ENCODE assay signal across 28 mouse cellular contexts in the genomic region with DNA sequence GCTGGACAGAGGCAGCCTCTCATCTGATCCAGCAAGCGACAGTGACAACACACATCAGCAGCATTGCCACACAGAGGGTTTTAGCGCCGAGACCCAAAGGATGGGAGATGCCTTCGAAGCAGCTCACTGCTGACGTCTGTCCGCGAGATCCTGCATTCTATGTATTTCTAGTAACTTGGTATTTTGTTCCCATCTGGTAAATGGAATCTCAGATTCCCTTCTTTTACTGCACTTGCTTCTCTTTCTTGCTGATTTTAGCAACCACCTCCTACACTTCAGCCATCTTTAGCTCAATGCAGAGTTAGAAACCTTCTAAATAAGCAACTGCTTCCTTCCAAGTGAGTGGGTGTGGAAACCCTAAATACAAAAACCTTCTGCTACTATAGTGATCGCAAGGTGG.
DNase-seq lines count a peak whose midpoint lies in the region; ATAC-seq and TF ChIP-seq lines count a peak whose summit lies in the region.
"Had no signal": no experiment of that assay in that cellular context is flagged by ENCODE, and none has a peak within 500 bp of the region (broad histone marks: within the 10 kb centered on the region; RNA-seq: fewer than 3 reads in every experiment).

No protein-coding gene starts in this region.

- no peak for ATAC-seq in kidney, embryonic 15.5 days (replicated peaks; ENCODE audit: low FRiP score)
- ATAC-seq: forebrain, postnatal 0 days; liver, embryonic 12.5 days; midbrain, embryonic 13.5 days; Patski had no signal

- no peaks in the 10 kb centered on the region for H3K4me1 ChIP-seq in kidney, embryonic 15.5 days
- H3K4me1 ChIP-seq in midbrain, embryonic 10.5 days, result no peaks in the 10 kb centered on the region
- H3K4me1 ChIP-seq: heart, embryonic 13.5 days; hindbrain, embryonic 12.5 days; limb, embryonic 13.5 days; liver, embryonic 12.5 days; midbrain, embryonic 13.5 days; neural tube, embryonic 12.5 days had no signal

- WGBS in kidney, embryonic 15.5 days, result 73% methylated on average over 8 of the region's 8 CpGs
- WGBS in midbrain, embryonic 10.5 days, result 89% methylated on average over 8 of the region's 8 CpGs

- no peaks in the 10 kb centered on the region for H3K27me3 ChIP-seq in myocyte (ENCODE audit: control insufficient read depth, insufficient read depth, insufficient read length)
- no peaks in the 10 kb centered on the region for H3K27me3 ChIP-seq in kidney, embryonic 15.5 days
- H3K27me3 ChIP-seq in midbrain, embryonic 10.5 days (ENCODE audit: low read depth, poor library complexity, severe bottlenecking), result no peaks in the 10 kb centered on the region
- H3K27me3 ChIP-seq: CH12.LX; heart, embryonic 13.5 days; hindbrain, embryonic 12.5 days; limb, embryonic 13.5 days; liver, embryonic 12.5 days; midbrain, embryonic 13.5 days; neural tube, embryonic 12.5 days had no signal

- no peak overlapping the region for H3K4me2 ChIP-seq in myocyte (ENCODE audit: low read depth)
- no peak overlapping the region for H3K4me2 ChIP-seq in kidney, embryonic 15.5 days
- H3K4me2 ChIP-seq: heart, embryonic 13.5 days; hindbrain, embryonic 12.5 days; limb, embryonic 13.5 days; liver, embryonic 12.5 days; midbrain, embryonic 13.5 days; neural tube, embryonic 12.5 days had no signal

- no peak overlapping the region for H3ac ChIP-seq in myocyte (ENCODE audit: control insufficient read depth, insufficient read length)

- H3K9ac ChIP-seq in kidney, embryonic 15.5 days, result no peak overlapping the region
- H3K9ac ChIP-seq: forebrain, postnatal 0 days; heart, embryonic 13.5 days; hindbrain, embryonic 12.5 days; limb, embryonic 13.5 days; liver, embryonic 12.5 days; midbrain, embryonic 13.5 days; neural tube, embryonic 12.5 days had no signal

- H3K79me2 ChIP-seq in myocyte (ENCODE audit: control insufficient read depth, insufficient read depth), result no peaks in the 10 kb centered on the region

- H3K9me3 ChIP-seq in kidney, embryonic 15.5 days (replicated peaks), result no peaks in the 10 kb centered on the region
- no peaks in the 10 kb centered on the region for H3K9me3 ChIP-seq in midbrain, embryonic 10.5 days (replicated peaks)
- H3K9me3 ChIP-seq: heart, embryonic 13.5 days; hindbrain, embryonic 12.5 days; limb, embryonic 13.5 days; liver, embryonic 12.5 days; midbrain, embryonic 13.5 days; neural tube, embryonic 12.5 days had no signal

- no peak overlapping the region for H3K27ac ChIP-seq in kidney, embryonic 15.5 days
- no peak overlapping the region for H3K27ac ChIP-seq in midbrain, embryonic 10.5 days (replicated peaks)
- H3K27ac ChIP-seq: heart, embryonic 13.5 days; hindbrain, embryonic 12.5 days; kidney, postnatal 0 days; limb, embryonic 13.5 days; liver, embryonic 12.5 days; midbrain, embryonic 13.5 days; neural tube, embryonic 12.5 days had no signal

- no peak overlapping the region for H3K4me3 ChIP-seq in myocyte
- H3K4me3 ChIP-seq in kidney, embryonic 15.5 days (replicated peaks), result no peak overlapping the region
- no peak overlapping the region for H3K4me3 ChIP-seq in midbrain, embryonic 10.5 days
- H3K4me3 ChIP-seq: heart, embryonic 13.5 days; hindbrain, embryonic 12.5 days; limb, embryonic 13.5 days; liver, embryonic 12.5 days; midbrain, embryonic 13.5 days; neural tube, embryonic 12.5 days had no signal

- DNase-seq in right cerebral cortex, adult 18-20 months, result peak; percentile 69
- no peak for DNase-seq in right cerebral cortex, postnatal 14 days
- DNase-seq in left cerebral cortex, adult 18-20 months (ENCODE audit: low spot score in 2 of 2), result peak; percentile 43 to 49
- no peak for DNase-seq in heart, adult 11 months
- DNase-seq in midbrain, embryonic 10.5 days (ENCODE audit: low spot score), result no peak
- DNase-seq: adrenal gland, adult 2 months; B cell, adult 2 months; cerebellum, adult 11-12 months; cerebellum, postnatal 10 days; forebrain, postnatal 0 days; kidney, adult 11 months; layer of hippocampus, postnatal 36 days; lung, adult 2 months; lung, postnatal 14 days; retina, postnatal 1 day; thymus, postnatal 14 days had no signal

- H3K36me3 ChIP-seq in myocyte (ENCODE audit: control insufficient read depth, insufficient read depth), result no peaks in the 10 kb centered on the region
- H3K36me3 ChIP-seq in kidney, embryonic 15.5 days, result no peaks in the 10 kb centered on the region
- no peaks in the 10 kb centered on the region for H3K36me3 ChIP-seq in midbrain, embryonic 10.5 days
- H3K36me3 ChIP-seq: G1E; heart, embryonic 13.5 days; hindbrain, embryonic 12.5 days; limb, embryonic 13.5 days; liver, embryonic 12.5 days; midbrain, embryonic 13.5 days; neural tube, embryonic 12.5 days had no signal

- no peak for TF ChIP-seq POLR2A in myocyte (IDR thresholded peaks at IDR 0.05; ENCODE audit: insufficient read length, low read depth)

TF ChIP-seq in myocyte, 11 proteins besides CTCF, POLR2A, EP300 and RAD21:
- TF ChIP-seq SRF (IDR thresholded peaks at IDR 0.05; ENCODE audit: control insufficient read depth, insufficient read length, low read depth) (no peak), REST (IDR thresholded peaks at IDR 0.05; ENCODE audit: insufficient read depth, insufficient read length) (peak; percentile 47)

Comparison
In these comparisons a context has a peak if more than half of its experiments do, and no peak if none do; other contexts are left out.
1. DNase-seq: peak in right cerebral cortex, adult 18-20 months (single experiment) and left cerebral cortex, adult 18-20 months (2 of 2); none in right cerebral cortex, postnatal 14 days (single experiment), heart, adult 11 months (single experiment) and midbrain, embryonic 10.5 days (single experiment).